Mouse (Mus musculus): Measurements from ENCODE around the gene Rac2. TPM values are rescaled to one million over a fixed set of nuclear protein-coding genes. Genes with fewer than 3 reads are reported as not detected.

The Rac2 gene
- polyA plus RNA-seq, 1 experiment from 2014 or later, result 3.6 TPM

GRCm38 (mm10) chr15:78591680-78592451 lies 19.3 kb upstream of the Rac2 start:
- ATAC-seq, result no peak
- Histone ChIP-seq H3K4me2 (ENCODE audit: low read length) (no peak overlapping the region), H3K4me3 (replicated peaks; ENCODE audit: low read length) (no peak overlapping the region), H3K27me3 (replicated peaks; ENCODE audit: control insufficient read depth, insufficient read depth, low read length) (no peaks in the 10 kb centered on the region), H3K36me3 (ENCODE audit: control insufficient read depth, insufficient read depth) (no peaks in the 10 kb centered on the region), H3K27ac (ENCODE audit: low read length) (no peak overlapping the region), H3K9ac (replicated peaks; ENCODE audit: low read depth, low read length) (no peak overlapping the region), H3K9me3 (ENCODE audit: control insufficient read depth, low read length) (no peaks in the 10 kb centered on the region), H3K4me1 (replicated peaks; ENCODE audit: control insufficient read depth, insufficient read depth, low read length) (peaks cover 3% of the 10 kb centered on the region)
- 77% methylated on average over 15 of the region's 15 CpGs for WGBS

- no peak overlapping the region for H3K27ac ChIP-seq (ENCODE audit: low read length)
- 85% methylated on average over 6 of the region's 6 CpGs for WGBS
- H3K4me2 ChIP-seq (ENCODE audit: low read length), result no peak overlapping the region
- ATAC-seq, result no peak
- no peaks in the 10 kb centered on the region for H3K9me3 ChIP-seq (ENCODE audit: control insufficient read depth, low read length)
- H3K36me3 ChIP-seq (ENCODE audit: control insufficient read depth, insufficient read depth), result no peaks in the 10 kb centered on the region
- no peak overlapping the region for H3K9ac ChIP-seq (replicated peaks; ENCODE audit: low read depth, low read length)
- H3K4me1 ChIP-seq (replicated peaks; ENCODE audit: control insufficient read depth, insufficient read depth, low read length), result peaks cover 3% of the 10 kb centered on the region
- no peak overlapping the region for H3K4me3 ChIP-seq (replicated peaks; ENCODE audit: low read length)
- no peaks in the 10 kb centered on the region for H3K27me3 ChIP-seq (replicated peaks; ENCODE audit: control insufficient read depth, insufficient read depth, low read length)
Observed at GRCm38 (mm10) chr15:78590785-78591184, 18.2 kb upstream of the Rac2 start.

GRCm38 (mm10) chr15:78589936-78590335 lies 17.4 kb upstream of the Rac2 start:
- Histone ChIP-seq H3K4me1 (replicated peaks; ENCODE audit: control insufficient read depth, insufficient read depth, low read length) (peaks cover 3% of the 10 kb centered on the region), H3K9ac (replicated peaks; ENCODE audit: low read depth, low read length) (no peak overlapping the region), H3K27me3 (replicated peaks; ENCODE audit: control insufficient read depth, insufficient read depth, low read length) (no peaks in the 10 kb centered on the region), H3K36me3 (ENCODE audit: control insufficient read depth, insufficient read depth) (no peaks in the 10 kb centered on the region), H3K4me2 (ENCODE audit: low read length) (no peak overlapping the region), H3K4me3 (replicated peaks; ENCODE audit: low read length) (no peak overlapping the region), H3K27ac (ENCODE audit: low read length) (no peak overlapping the region), H3K9me3 (ENCODE audit: control insufficient read depth, low read length) (no peaks in the 10 kb centered on the region; the same call in 1 of the 2 replicates)
- no peak for ATAC-seq
- 78% methylated on average over 6 of the region's 6 CpGs for WGBS

GRCm38 (mm10) chr15:78588900-78589299 lies 16.3 kb upstream of the Rac2 start:
- H3K4me1 ChIP-seq (replicated peaks; ENCODE audit: control insufficient read depth, insufficient read depth, low read length), result peaks cover 3% of the 10 kb centered on the region
- H3K4me2 ChIP-seq (ENCODE audit: low read length), result no peak overlapping the region
- H3K27me3 ChIP-seq (replicated peaks; ENCODE audit: control insufficient read depth, insufficient read depth, low read length), result no peaks in the 10 kb centered on the region
- H3K36me3 ChIP-seq (ENCODE audit: control insufficient read depth, insufficient read depth), result no peaks in the 10 kb centered on the region
- no peak overlapping the region for H3K27ac ChIP-seq (ENCODE audit: low read length)
- 80% methylated on average over 4 of the region's 4 CpGs for WGBS
- H3K9ac ChIP-seq (replicated peaks; ENCODE audit: low read depth, low read length), result no peak overlapping the region
- no peak for ATAC-seq
- H3K4me3 ChIP-seq (replicated peaks; ENCODE audit: low read length), result no peak overlapping the region
- peaks cover 4% of the 10 kb centered on the region; the same call in 1 of the 2 replicates for H3K9me3 ChIP-seq (ENCODE audit: control insufficient read depth, low read length)

- Histone ChIP-seq H3K4me2 (ENCODE audit: low read length) (no peak overlapping the region), H3K4me3 (replicated peaks; ENCODE audit: low read length) (no peak overlapping the region), H3K27me3 (replicated peaks; ENCODE audit: control insufficient read depth, insufficient read depth, low read length) (no peaks in the 10 kb centered on the region), H3K36me3 (ENCODE audit: control insufficient read depth, insufficient read depth) (no peaks in the 10 kb centered on the region), H3K4me1 (replicated peaks; ENCODE audit: control insufficient read depth, insufficient read depth, low read length) (peaks cover 3% of the 10 kb centered on the region), H3K27ac (ENCODE audit: low read length) (no peak overlapping the region), H3K9me3 (ENCODE audit: control insufficient read depth, low read length) (peaks cover 4% of the 10 kb centered on the region; the same call in 1 of the 2 replicates), H3K9ac (replicated peaks; ENCODE audit: low read depth, low read length) (no peak overlapping the region)
- no peak for ATAC-seq
- 82% methylated on average over 4 of the region's 4 CpGs for WGBS
Observed at GRCm38 (mm10) chr15:78588049-78588448, 15.5 kb upstream of the Rac2 start.

GRCm38 (mm10) chr15:78587050-78587994 lies 14.7 kb upstream of the Rac2 start:
- Histone ChIP-seq H3K9me3 (ENCODE audit: control insufficient read depth, low read length) (peaks cover 4% of the 10 kb centered on the region; the same call in 1 of the 2 replicates), H3K36me3 (ENCODE audit: control insufficient read depth, insufficient read depth) (no peaks in the 10 kb centered on the region), H3K27me3 (replicated peaks; ENCODE audit: control insufficient read depth, insufficient read depth, low read length) (no peaks in the 10 kb centered on the region), H3K27ac (ENCODE audit: low read length) (0 out of 2 replicates have a peak overlapping the region, but pooled peaks have one; percentile 15), H3K4me2 (ENCODE audit: low read length) (no peak overlapping the region), H3K9ac (replicated peaks; ENCODE audit: low read depth, low read length) (no peak overlapping the region), H3K4me1 (replicated peaks; ENCODE audit: control insufficient read depth, insufficient read depth, low read length) (peaks cover 3% of the 10 kb centered on the region), H3K4me3 (replicated peaks; ENCODE audit: low read length) (no peak overlapping the region)
- peak; percentile 90 for ATAC-seq
- WGBS, result 50% methylated on average over 18 of the region's 18 CpGs

GRCm38 (mm10) chr15:78585404-78585803 lies 12.8 kb upstream of the Rac2 start:
- Histone ChIP-seq H3K9ac (replicated peaks; ENCODE audit: low read depth, low read length) (no peak overlapping the region), H3K36me3 (ENCODE audit: control insufficient read depth, insufficient read depth) (no peaks in the 10 kb centered on the region), H3K4me2 (ENCODE audit: low read length) (no peak overlapping the region), H3K27me3 (replicated peaks; ENCODE audit: control insufficient read depth, insufficient read depth, low read length) (no peaks in the 10 kb centered on the region), H3K4me3 (replicated peaks; ENCODE audit: low read length) (no peak overlapping the region), H3K4me1 (replicated peaks; ENCODE audit: control insufficient read depth, insufficient read depth, low read length) (peaks cover 17% of the 10 kb centered on the region), H3K9me3 (ENCODE audit: control insufficient read depth, low read length) (peaks cover 4% of the 10 kb centered on the region; the same call in 1 of the 2 replicates), H3K27ac (ENCODE audit: low read length) (no peak overlapping the region)
- 89% methylated on average over 7 of the region's 7 CpGs for WGBS
- no peak for ATAC-seq

GRCm38 (mm10) chr15:78583352-78583751 lies 10.8 kb upstream of the Rac2 start:
- Histone ChIP-seq H3K27ac (ENCODE audit: low read length) (no peak overlapping the region), H3K9ac (replicated peaks; ENCODE audit: low read depth, low read length) (no peak overlapping the region), H3K9me3 (ENCODE audit: control insufficient read depth, low read length) (peaks cover 4% of the 10 kb centered on the region; the same call in 1 of the 2 replicates), H3K36me3 (ENCODE audit: control insufficient read depth, insufficient read depth) (no peaks in the 10 kb centered on the region), H3K4me3 (replicated peaks; ENCODE audit: low read length) (no peak overlapping the region), H3K27me3 (replicated peaks; ENCODE audit: control insufficient read depth, insufficient read depth, low read length) (no peaks in the 10 kb centered on the region), H3K4me1 (replicated peaks; ENCODE audit: control insufficient read depth, insufficient read depth, low read length) (peaks cover 27% of the 10 kb centered on the region), H3K4me2 (ENCODE audit: low read length) (no peak overlapping the region)
- 20% methylated on average over 11 of the region's 11 CpGs for whole genome bisulfite sequencing
- ATAC-seq, result no peak

GRCm38 (mm10) chr15:78576284-78576810 lies 3.8 kb upstream of the Rac2 start:
- H3K4me3 ChIP-seq (replicated peaks; ENCODE audit: low read length), result no peak overlapping the region
- WGBS, result 73% methylated on average over 4 of the region's 4 CpGs
- H3K27me3 ChIP-seq (replicated peaks; ENCODE audit: control insufficient read depth, insufficient read depth, low read length), result no peaks in the 10 kb centered on the region
- H3K9me3 ChIP-seq (ENCODE audit: control insufficient read depth, low read length), result no peaks in the 10 kb centered on the region
- no peak overlapping the region for H3K27ac ChIP-seq (ENCODE audit: low read length)
- H3K9ac ChIP-seq (replicated peaks; ENCODE audit: low read depth, low read length), result no peak overlapping the region
- H3K4me2 ChIP-seq (ENCODE audit: low read length), result no peak overlapping the region
- H3K36me3 ChIP-seq (ENCODE audit: control insufficient read depth, insufficient read depth), result no peaks in the 10 kb centered on the region
- no peak for ATAC-seq
- peaks cover 19% of the 10 kb centered on the region for H3K4me1 ChIP-seq (replicated peaks; ENCODE audit: control insufficient read depth, insufficient read depth, low read length)
